Mouse (Mus musculus): ENCODE results near the gene Rph3a. TPM values are rescaled to one million over a fixed set of nuclear protein-coding genes. Genes with fewer than 3 reads are reported as not detected.

Rph3a gene
- polyA plus RNA-seq, 2 experiments: 0.10 TPM; not detected in 1

DNA sequence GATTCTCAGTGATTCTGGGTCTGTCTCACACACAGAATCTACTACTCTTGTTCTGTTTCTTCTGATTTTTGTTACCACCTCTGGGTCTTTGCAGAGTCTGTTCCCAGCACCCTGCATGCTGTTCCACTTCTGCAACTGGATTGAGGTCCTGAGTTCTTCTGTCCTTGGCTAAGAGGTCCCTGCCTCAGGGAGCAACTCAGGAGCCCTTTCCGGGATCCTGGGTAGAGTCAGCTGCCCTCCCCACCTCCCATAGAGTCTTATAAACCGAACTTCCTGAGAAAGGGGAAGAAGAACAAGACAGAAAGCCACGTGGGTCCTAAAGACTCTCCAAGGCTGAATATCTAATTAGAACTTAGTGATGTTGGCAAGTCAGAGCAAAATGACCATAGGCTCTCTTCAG lies 118.9 kb downstream of the Rph3a start:
- 43% methylated on average over 3 of the region's 3 CpGs for WGBS
- no peak for DNase-seq (ENCODE audit: low spot score)
- no peak for TF ChIP-seq POLR2A (IDR thresholded peaks at IDR 0.05; ENCODE audit: borderline replicate concordance, extremely low read depth, insufficient read depth, insufficient read length)

More for the DNA sequence above, 118.9 kb downstream of the Rph3a start:
- no peak overlapping the region for H3K9ac ChIP-seq (ENCODE audit: low read depth, low read length, severe bottlenecking)
- no peaks in the 10 kb centered on the region for H3K4me1 ChIP-seq (ENCODE audit: control insufficient read depth, insufficient read depth, low read length)
- H3K4me3 ChIP-seq (replicated peaks; ENCODE audit: low read length): no peak overlapping the region
- no peak overlapping the region for H3K4me2 ChIP-seq (replicated peaks; ENCODE audit: low read depth, low read length, severe bottlenecking)
- no peak for ATAC-seq (ENCODE audit: low FRiP score, low read depth)
- no peak overlapping the region for H3K27ac ChIP-seq (replicated peaks; ENCODE audit: low read depth, low read length)
- no peaks in the 10 kb centered on the region for H3K9me3 ChIP-seq (ENCODE audit: control insufficient read depth, low read length)
- no peaks in the 10 kb centered on the region for H3K36me3 ChIP-seq (ENCODE audit: control insufficient read depth, insufficient read depth, low read length)
- H3K27me3 ChIP-seq (ENCODE audit: control insufficient read depth, insufficient read depth, low read length): no peaks in the 10 kb centered on the region

Other genes with a start within 250 kb of the Rph3a start
- gene Oas3, start 232.4 kb downstream of the Rph3a start, polyA plus RNA-seq (2012; rRNA removed): 0.11 and 0.22 TPM in 2 replicates
- gene Oas3, start 232.4 kb downstream of the Rph3a start, polyA plus RNA-seq (2014; fragmentation: Nextera tagmentation; extraction: Ambion mirVana): 0.22 TPM in 1 of 2 replicates, not detected in the other
- not detected in 2 replicates for gene Oas1e, start 214.6 kb downstream of the Rph3a start, polyA plus RNA-seq (2012; rRNA removed)
- gene Oas1e, start 214.6 kb downstream of the Rph3a start, polyA plus RNA-seq (2014; fragmentation: Nextera tagmentation; extraction: Ambion mirVana): not detected in 2 replicates
- 0.58 and 0.85 TPM in 2 replicates for gene Oas1c, start 197.6 kb downstream of the Rph3a start, polyA plus RNA-seq (2012; rRNA removed)
- gene Oas1c, start 197.6 kb downstream of the Rph3a start, polyA plus RNA-seq (2014; fragmentation: Nextera tagmentation; extraction: Ambion mirVana): 0.10 and 0.19 TPM in 2 replicates
- gene Oas1f, start 162.7 kb downstream of the Rph3a start, polyA plus RNA-seq (2012; rRNA removed): not detected in 2 replicates
- gene Oas1f, start 162.7 kb downstream of the Rph3a start, polyA plus RNA-seq (2014; fragmentation: Nextera tagmentation; extraction: Ambion mirVana): not detected in 2 replicates
- gene Oas1h, start 148.7 kb downstream of the Rph3a start, polyA plus RNA-seq (2012; rRNA removed): not detected in 2 replicates
- gene Oas1h, start 148.7 kb downstream of the Rph3a start, polyA plus RNA-seq (2014; fragmentation: Nextera tagmentation; extraction: Ambion mirVana): not detected in 2 replicates
- 0.58 and 0.72 TPM in 2 replicates for gene Oas1g, start 122.5 kb downstream of the Rph3a start, polyA plus RNA-seq (2012; rRNA removed)
- 0.19 TPM in 1 of 2 replicates, not detected in the other for gene Oas1g, start 122.5 kb downstream of the Rph3a start, polyA plus RNA-seq (2014; fragmentation: Nextera tagmentation; extraction: Ambion mirVana)
- 1.5 and 2.0 TPM in 2 replicates for gene Oas1a, start 102.6 kb downstream of the Rph3a start, polyA plus RNA-seq (2012; rRNA removed)
- gene Oas1a, start 102.6 kb downstream of the Rph3a start, polyA plus RNA-seq (2014; fragmentation: Nextera tagmentation; extraction: Ambion mirVana): 1.3 and 1.6 TPM in 2 replicates
- gene Oas1d, start 95.6 kb downstream of the Rph3a start, polyA plus RNA-seq (2012; rRNA removed): not detected in 2 replicates
- not detected in 2 replicates for gene Oas1d, start 95.6 kb downstream of the Rph3a start, polyA plus RNA-seq (2014; fragmentation: Nextera tagmentation; extraction: Ambion mirVana)
- gene Ptpn11, start 181.3 kb upstream of the Rph3a start, polyA plus RNA-seq (2012; rRNA removed): 44.1 and 44.6 TPM in 2 replicates
- 27.1 and 29.6 TPM in 2 replicates for gene Ptpn11, start 181.3 kb upstream of the Rph3a start, polyA plus RNA-seq (2014; fragmentation: Nextera tagmentation; extraction: Ambion mirVana)
- 786 and 1,086 TPM in 2 replicates for gene Rpl6, start 194.4 kb upstream of the Rph3a start, polyA plus RNA-seq (2012; rRNA removed)
- 696 and 712 TPM in 2 replicates for gene Rpl6, start 194.4 kb upstream of the Rph3a start, polyA plus RNA-seq (2014; fragmentation: Nextera tagmentation; extraction: Ambion mirVana)
- gene Hectd4, start 210.1 kb upstream of the Rph3a start, polyA plus RNA-seq (2012; rRNA removed): 15.2 and 21.5 TPM in 2 replicates
- 7.0 and 8.9 TPM in 2 replicates for gene Hectd4, start 210.1 kb upstream of the Rph3a start, polyA plus RNA-seq (2014; fragmentation: Nextera tagmentation; extraction: Ambion mirVana)